Mouse (Mus musculus) G1E (cell line): Measurements from ENCODE around the gene Rbbp9. TPM values are rescaled to one million over a fixed set of nuclear protein-coding genes. Genes with fewer than 3 reads are reported as not detected.

Experiments used
- ATAC-seq: 2 replicates; pipeline ENCODE4 v1.8.0; 2016; ENCODE audit warnings: mild to moderate bottlenecking; ENCODE audit not compliant: insufficient number of reproducible peaks, poor library complexity, low FRiP score, severe bottlenecking; ENCODE audit errors: extremely low read depth
- DNase-seq: peaks from one replicate; pipeline ENCODE4 v3.0.0; 2012; ENCODE audit warnings: low spot score
- H3K27me3 ChIP-seq: 2 replicates; pipeline ENCODE4 v1.6.1; 2012; ENCODE audit warnings: mild to moderate bottlenecking, low read length, inconsistent platforms; ENCODE audit not compliant: insufficient read depth
- H3K36me3 ChIP-seq: replicated peaks from 2 replicates; pipeline ENCODE3; 2012; ENCODE audit warnings: mild to moderate bottlenecking, inconsistent platforms
- H3K4me1 ChIP-seq: 2 replicates; pipeline ENCODE4 v1.6.1; 2012; ENCODE audit warnings: low read depth, low read length, inconsistent platforms, mixed read lengths; ENCODE audit not compliant: insufficient read depth
- H3K4me3 ChIP-seq: 2 replicates; pipeline ENCODE4 v1.5.1; 2012; ENCODE audit warnings: low read depth, mild to moderate bottlenecking, inconsistent platforms, low read length, moderate library complexity, mixed read lengths
- H3K9me3 ChIP-seq: replicated peaks from 2 replicates; pipeline ENCODE4 v1.6.1; 2012; ENCODE audit warnings: inconsistent platforms
- CTCF ChIP-seq: IDR thresholded peaks from 2 replicates; pipeline ENCODE4 v1.5.1; 2012; ENCODE audit warnings: low read depth, low read length, inconsistent platforms, mixed read lengths
- GATA1 ChIP-seq: IDR thresholded peaks from 2 replicates; pipeline ENCODE4 v1.6.1; 2012; ENCODE audit warnings: borderline replicate concordance, low read length, inconsistent platforms, mixed read lengths
- GATA2 ChIP-seq: IDR thresholded peaks from 2 replicates; pipeline ENCODE4 v1.6.1; 2012; ENCODE audit warnings: low read depth, low read length, inconsistent platforms, borderline replicate concordance
- POLR2AphosphoS5 ChIP-seq: IDR thresholded peaks from 2 replicates; pipeline ENCODE4 v1.6.1; 2012; ENCODE audit warnings: low read depth, low read length, inconsistent platforms; ENCODE audit not compliant: insufficient replicate concordance
- TAL1 ChIP-seq: conservative IDR thresholded peaks from 2 replicates; pipeline ENCODE4 v1.6.1; 2012; ENCODE audit warnings: low read depth, low read length, inconsistent platforms, mixed read lengths
- polyA plus RNA-seq: library from polyadenylated mRNA; stranded (reverse); fragments of >175 nt; gene quantifications from 2 replicates; pipeline ENCODE4 v1.2.3, GENCODE M21; 2012
- total RNA-seq, 2 experiments: library from RNA; stranded (forward) in 1 of 2; stranded (reverse) in 1 of 2; fragments of 200-1000 nt in 1 of 2; fragments of >200 nt in 1 of 2; fragmentation: Nextera tagmentation in 1 of 2; gene quantifications; 2 replicates each; pipeline ENCODE4 v1.2.3; 2014 to 2017

Rbbp9 gene
- total and polyA plus RNA-seq, 3 experiments: 1.6 to 16.3 (median 6.7) TPM

DNA sequence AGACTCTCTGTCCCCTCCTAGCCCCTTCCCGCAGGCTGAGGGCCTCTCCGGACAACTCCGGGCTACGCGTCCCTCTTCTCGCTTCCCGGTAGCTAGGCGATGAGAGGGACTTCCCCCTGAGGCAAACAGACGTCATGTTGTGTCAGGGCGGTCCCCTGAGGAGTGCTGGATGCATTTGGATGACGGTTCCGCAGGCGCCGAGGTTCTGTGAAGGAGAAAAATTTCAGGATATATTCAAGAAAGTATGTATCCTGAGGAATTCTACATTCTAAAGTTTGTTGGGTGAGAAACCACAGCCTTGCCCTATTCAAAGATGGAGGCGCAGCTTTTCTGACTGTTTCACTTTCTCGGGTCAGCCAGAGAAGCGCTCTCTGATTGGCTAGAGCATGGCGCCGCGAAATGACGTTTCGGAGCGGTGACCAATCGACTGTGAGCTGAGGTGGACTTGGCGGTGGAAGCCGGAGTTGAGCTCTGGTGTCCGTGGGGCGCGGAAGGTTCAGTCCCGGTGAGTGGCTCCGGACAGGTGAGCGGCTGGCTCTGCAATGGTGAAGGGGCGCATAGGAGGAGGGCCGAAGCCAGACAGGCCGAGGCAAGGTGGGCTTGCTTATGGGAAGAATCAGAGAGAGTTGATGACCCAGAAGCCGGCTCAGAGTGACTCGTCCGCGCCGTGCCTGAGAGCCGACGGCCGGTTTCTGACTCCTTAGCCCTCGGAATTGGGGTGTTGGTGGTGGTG is 5.3 kb upstream of the Rbbp9 start, which contains the start of gene Sec23b:
Sec23b (plus strand) TSS at position 410 of the 733 bp plus-strand sequence.
- Histone ChIP-seq H3K9me3 (no peaks in the 10 kb centered on the region), H3K27me3 (no peaks in the 10 kb centered on the region), H3K4me1 (peaks cover 15% of the 10 kb centered on the region; the same call in 1 of the 2 replicates), H3K4me3 (peak within 1 kb of the TSS; percentile 79), H3K36me3 (peaks cover 16% of the 10 kb centered on the region)
- ATAC-seq (peak; percentile 96), DNase-seq (peak; percentile 91)
- TF ChIP-seq CTCF: no peak
- no peak for TF ChIP-seq GATA1
- TF ChIP-seq GATA2: no peak
- no peak for TF ChIP-seq TAL1
- no peak for TF ChIP-seq POLR2AphosphoS5

GRCm38 (mm10) chr2:144555286-144555819 is 4.7 kb upstream of the Rbbp9 start:
- H3K4me1 ChIP-seq: peaks cover 15% of the 10 kb centered on the region; the same call in 1 of the 2 replicates
- TF ChIP-seq GATA2 (no peak), TAL1 (no peak), CTCF (no peak), GATA1 (no peak), POLR2AphosphoS5 (no peak)
- no peaks in the 10 kb centered on the region for H3K9me3 ChIP-seq
- DNase-seq (no peak), ATAC-seq (peak; percentile 10; the same call in 1 of the 2 replicates)
- no peaks in the 10 kb centered on the region for H3K27me3 ChIP-seq
- H3K4me3 ChIP-seq: peak overlapping the region; percentile 79
- H3K36me3 ChIP-seq: peaks cover 16% of the 10 kb centered on the region

- Histone ChIP-seq H3K4me3 (no peak overlapping the region), H3K4me1 (peaks cover 15% of the 10 kb centered on the region; the same call in 1 of the 2 replicates), H3K9me3 (no peaks in the 10 kb centered on the region), H3K36me3 (peaks cover 4% of the 10 kb centered on the region), H3K27me3 (no peaks in the 10 kb centered on the region)
- no peak for TF ChIP-seq GATA1
- TF ChIP-seq POLR2AphosphoS5: no peak
- no peak for TF ChIP-seq TAL1
- no peak for TF ChIP-seq GATA2
- no peak for TF ChIP-seq CTCF
- ATAC-seq (no peak), DNase-seq (no peak)
Observed at GRCm38 (mm10) chr2:144553905-144554304, 3.2 kb upstream of the Rbbp9 start.

DNA sequence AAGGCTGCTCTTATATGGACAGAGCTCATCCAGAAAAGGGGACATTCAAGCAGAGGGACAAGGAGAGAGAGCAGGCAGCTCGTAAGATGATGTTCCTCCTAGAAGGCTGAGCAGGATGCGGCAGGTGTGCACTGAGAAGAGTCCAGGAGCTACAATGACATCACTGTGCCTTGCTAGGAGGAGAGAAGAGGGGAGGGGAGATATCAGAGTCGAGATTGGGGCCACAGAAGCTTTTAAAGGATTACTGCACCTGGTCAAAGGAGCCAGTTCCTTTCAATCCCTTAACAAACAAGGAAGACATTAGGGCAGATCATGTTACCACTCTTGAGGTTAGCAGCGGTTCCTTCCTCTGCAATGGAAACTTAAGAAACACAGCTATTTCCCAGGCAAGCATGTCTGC is 3.1 kb downstream of the Rbbp9 start:
- Histone ChIP-seq H3K4me1 (peaks cover 6% of the 10 kb centered on the region; the same call in 1 of the 2 replicates), H3K4me3 (no peak overlapping the region), H3K36me3 (peaks cover 44% of the 10 kb centered on the region), H3K9me3 (no peaks in the 10 kb centered on the region), H3K27me3 (no peaks in the 10 kb centered on the region)
- ATAC-seq: no peak
- no peak for DNase-seq
- no peak for TF ChIP-seq GATA1
- no peak for TF ChIP-seq POLR2AphosphoS5
- no peak for TF ChIP-seq GATA2
- TF ChIP-seq TAL1: no peak
- no peak for TF ChIP-seq CTCF

DNA sequence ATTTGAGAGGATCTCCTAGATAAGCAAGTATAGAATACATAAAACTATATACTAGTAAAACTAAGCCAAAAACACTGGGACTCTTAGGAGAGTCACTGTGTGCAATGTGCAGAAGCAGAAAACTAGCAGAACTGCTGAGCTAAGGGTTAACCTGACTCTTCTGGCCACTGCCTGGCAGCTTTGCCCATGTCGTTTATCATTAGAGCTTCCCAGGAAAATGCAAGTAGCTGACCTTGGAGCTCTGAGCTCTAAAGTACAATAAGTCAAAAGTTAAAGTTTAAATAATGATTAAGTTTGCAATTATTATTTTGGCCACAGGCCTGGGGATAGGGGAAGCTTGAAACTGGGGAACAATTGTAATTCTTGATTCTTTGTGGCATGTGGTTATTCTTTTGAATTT is 5.2 kb downstream of the Rbbp9 start:
- no peak overlapping the region for H3K4me3 ChIP-seq
- no peak for DNase-seq
- H3K9me3 ChIP-seq: no peaks in the 10 kb centered on the region
- no peaks in the 10 kb centered on the region for H3K27me3 ChIP-seq
- ATAC-seq: no peak
- no peak for TF ChIP-seq POLR2AphosphoS5
- TF ChIP-seq TAL1: no peak
- TF ChIP-seq GATA1: no peak
- H3K4me1 ChIP-seq: no peaks in the 10 kb centered on the region; the same call in 1 of the 2 replicates
- peaks cover 54% of the 10 kb centered on the region for H3K36me3 ChIP-seq

DNA sequence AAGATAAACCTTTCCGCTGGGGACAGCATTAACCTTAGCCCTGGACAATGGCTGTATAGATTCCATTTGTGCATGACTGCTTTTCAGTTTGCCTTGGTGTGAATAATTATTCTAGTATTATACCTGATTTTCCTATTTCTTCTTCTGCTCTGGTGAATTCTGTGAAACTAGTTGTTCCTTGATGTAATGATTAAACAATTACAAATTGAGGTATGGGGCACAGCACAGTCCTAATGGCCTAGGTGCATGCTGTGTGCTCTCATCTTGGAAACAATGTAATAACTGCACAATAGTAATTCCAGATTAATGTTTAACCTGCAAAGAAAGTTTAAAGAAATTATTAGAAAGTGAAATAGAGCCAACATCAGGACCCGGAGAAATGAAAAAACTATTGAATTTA is 5.6 kb downstream of the Rbbp9 start:
- Histone ChIP-seq H3K4me1 (no peaks in the 10 kb centered on the region; the same call in 1 of the 2 replicates), H3K36me3 (peaks cover 58% of the 10 kb centered on the region), H3K27me3 (no peaks in the 10 kb centered on the region), H3K4me3 (no peak overlapping the region), H3K9me3 (no peaks in the 10 kb centered on the region)
- DNase-seq: no peak
- TF ChIP-seq CTCF (no peak), GATA1 (no peak), TAL1 (no peak), POLR2AphosphoS5 (no peak), GATA2 (no peak)
- no peak for ATAC-seq
